Mouse (Mus musculus) cerebral cortex, adult 2 months (tissue): ENCODE measurements around the gene Rnf167.

Experiments used
- WGBS: fragments of 180-500 bp; shearing (Covaris S2); methylation state at CpG from one replicate; pipeline ENCODE4 v1.1.7; 2018; 5-methylcytosine and 5-hydroxymethylcytosine counted together

Gene Rnf167

GRCm38 (mm10) chr11:70654923-70655570 is 8.0 kb downstream of the Rnf167 start:
- under 1% methylated on average over 48 of the region's 48 CpGs for WGBS

- 3% methylated on average over 61 of the region's 61 CpGs for WGBS
Measured at GRCm38 (mm10) chr11:70655571-70656455, 8.8 kb downstream of the Rnf167 start.

- 48% methylated on average over 16 of the region's 16 CpGs for WGBS
Measured at GRCm38 (mm10) chr11:70656456-70656927, 9.5 kb downstream of the Rnf167 start.

GRCm38 (mm10) chr11:70656964-70657363 is 9.9 kb downstream of the Rnf167 start, which contains the start of gene Eno3:
Gene Eno3, plus strand, starts transcription at chr11:70657202.
- WGBS, result 52% methylated on average over 3 of the region's 3 CpGs

GRCm38 (mm10) chr11:70657573-70657972 is 10.5 kb downstream of the Rnf167 start:
- 67% methylated on average over 6 of the region's 6 CpGs for WGBS

GRCm38 (mm10) chr11:70657991-70658390 is 11.0 kb downstream of the Rnf167 start:
- WGBS, result 73% methylated on average over 9 of the region's 9 CpGs

GRCm38 (mm10) chr11:70658521-70658920 is 11.5 kb downstream of the Rnf167 start:
- 92% methylated on average over 5 of the region's 5 CpGs for whole genome bisulfite sequencing

- WGBS, result 77% methylated on average over 8 of the region's 8 CpGs
Measured at GRCm38 (mm10) chr11:70658942-70659341, 11.9 kb downstream of the Rnf167 start.

- 90% methylated on average over 8 of the region's 8 CpGs for WGBS
Measured at GRCm38 (mm10) chr11:70660571-70660970, 13.5 kb downstream of the Rnf167 start.

GRCm38 (mm10) chr11:70663101-70663500 is 16.1 kb downstream of the Rnf167 start:
- WGBS, result 88% methylated on average over 8 of the region's 8 CpGs

- WGBS, result 79% methylated on average over 6 of the region's 6 CpGs
Measured at GRCm38 (mm10) chr11:70663957-70664356, 16.9 kb downstream of the Rnf167 start.

GRCm38 (mm10) chr11:70664741-70665140 is 17.7 kb downstream of the Rnf167 start:
- 93% methylated on average over 9 of the region's 9 CpGs for WGBS

- 93% methylated on average over 8 of the region's 8 CpGs for WGBS
Measured at GRCm38 (mm10) chr11:70666687-70667086, 19.7 kb downstream of the Rnf167 start.

GRCm38 (mm10) chr11:70667271-70668150 is 20.5 kb downstream of the Rnf167 start:
- WGBS, result 55% methylated on average over 14 of the region's 14 CpGs

GRCm38 (mm10) chr11:70668335-70668770 is 21.3 kb downstream of the Rnf167 start:
- WGBS, result under 1% methylated on average over 15 of the region's 15 CpGs

GRCm38 (mm10) chr11:70668771-70669505 is 21.9 kb downstream of the Rnf167 start, which contains the start of gene Spag7:
Gene Spag7, minus strand, starts transcription at chr11:70669416.
- under 1% methylated on average over 44 of the region's 44 CpGs for WGBS

GRCm38 (mm10) chr11:70669582-70670345 is 22.7 kb downstream of the Rnf167 start:
- WGBS, result under 1% methylated on average over 31 of the region's 31 CpGs

- WGBS, result 30% methylated on average over 14 of the region's 14 CpGs
Measured at GRCm38 (mm10) chr11:70670483-70670882, 23.4 kb downstream of the Rnf167 start.

GRCm38 (mm10) chr11:70671333-70672047 is 24.5 kb downstream of the Rnf167 start:
- WGBS, result 81% methylated on average over 16 of the region's 16 CpGs
